Mouse (Mus musculus) stomach, postnatal 0 days (tissue): Measurements from ENCODE around the gene Gm21988. TPM values are rescaled to one million over a fixed set of nuclear protein-coding genes. Genes with fewer than 3 reads are reported as not detected.
A peak's percentile ranks its signal among the peaks of the same experiment; 100 is the strongest.

Experiments
- ATAC-seq: fragments of 200-750 bp; cut with Nextera tagmentation; 2 replicates; pipeline ENCODE4 v1.8.0; 2017; ENCODE audit not compliant: low FRiP score, low TSS enrichment
- DNase-seq: peaks from one replicate; pipeline ENCODE4 v3.0.0-alpha.2; 2016; ENCODE audit warnings: low spot score
- H3K27ac ChIP-seq: fragments of 300-500 bp; sonication (generic); replicated peaks from 2 replicates; pipeline ENCODE4 v1.5.1; 2014; ENCODE audit warnings: mild to moderate bottlenecking, control low read depth
- H3K27me3 ChIP-seq: fragments of 300-500 bp; sonication (generic); 2 replicates; pipeline ENCODE4 v1.6.1; 2014; ENCODE audit warnings: low read length; ENCODE audit not compliant: control insufficient read depth, insufficient read depth
- H3K36me3 ChIP-seq: fragments of 300-500 bp; sonication (generic); 2 replicates; pipeline ENCODE4 v1.6.1; 2014; ENCODE audit warnings: low read length, mixed read lengths; ENCODE audit not compliant: control insufficient read depth, insufficient read depth
- H3K4me1 ChIP-seq: fragments of 300-500 bp; sonication (generic); replicated peaks from 2 replicates; pipeline ENCODE4 v1.6.1; 2014; ENCODE audit warnings: antibody characterized with exemption; ENCODE audit not compliant: control insufficient read depth, insufficient read depth
- H3K4me2 ChIP-seq: fragments of 300-500 bp; sonication (generic); replicated peaks from 2 replicates; pipeline ENCODE4 v1.6.1; 2014; ENCODE audit warnings: low read depth, mild to moderate bottlenecking, control low read depth, moderate library complexity
- H3K4me3 ChIP-seq: fragments of 300-500 bp; sonication (generic); 2 replicates; pipeline ENCODE4 v1.5.1; 2014; ENCODE audit warnings: low read depth, low read length, control low read depth
- H3K9ac ChIP-seq: fragments of 300-500 bp; sonication (generic); 2 replicates; pipeline ENCODE4 v1.6.1; 2014; ENCODE audit warnings: mild to moderate bottlenecking, low read length, control low read depth, mixed read lengths
- H3K9me3 ChIP-seq: fragments of 300-500 bp; sonication (generic); 2 replicates; pipeline ENCODE4 v1.6.1; 2016; ENCODE audit warnings: low read length; ENCODE audit not compliant: control insufficient read depth
- CTCF ChIP-seq: IDR thresholded peaks from 2 replicates; pipeline ENCODE4 v1.5.1; 2016; ENCODE audit warnings: antibody characterized with exemption, low read depth, mild to moderate bottlenecking, moderate library complexity
- EP300 ChIP-seq: optimal IDR thresholded peaks from 2 replicates; pipeline ENCODE3; 2016; ENCODE audit warnings: antibody characterized with exemption
- WGBS: fragments of 180-500 bp; shearing (Covaris S2); extraction: QIAGEN DNeasy Blood & Tissue Kit; methylation state at CpG from one replicate; pipeline ENCODE4 v1.1.7; 2014; 5-methylcytosine and 5-hydroxymethylcytosine counted together
- polyA plus RNA-seq: library from polyadenylated mRNA; unstranded; fragments of >200 nt; fragmentation: Nextera tagmentation; extraction: Ambion mirVana; gene quantifications from 2 replicates; pipeline ENCODE4 v1.2.1, GENCODE M21; 2015

Gm21988 gene
- polyA plus RNA-seq, 1 experiment from 2014 or later, result 10.1 TPM

DNA sequence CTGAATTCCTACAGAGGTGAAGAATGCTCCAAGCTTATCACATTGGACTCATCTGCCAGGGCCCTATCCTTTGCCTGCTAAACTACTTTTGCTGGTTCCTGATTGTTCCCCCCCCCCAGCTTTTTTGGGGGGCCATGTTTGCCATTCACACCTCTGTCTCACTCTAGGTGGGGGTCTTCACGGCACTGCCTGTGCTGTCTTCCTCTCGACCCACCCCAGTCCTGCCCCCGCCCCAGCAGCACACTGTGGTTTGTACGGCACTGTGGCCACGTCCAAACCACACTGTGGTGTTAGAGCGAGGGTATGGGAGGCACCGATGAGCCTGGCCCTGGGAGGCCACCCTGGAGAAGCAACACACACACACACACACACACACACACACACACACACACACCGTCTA lies 5.1 kb downstream of the Gm21988 start:
- ATAC-seq (no peak), DNase-seq (no peak)
- no peak overlapping the region for H3K9ac ChIP-seq
- no peaks in the 10 kb centered on the region; the same call in 1 of the 2 replicates for H3K27me3 ChIP-seq
- H3K27ac ChIP-seq, result no peak overlapping the region; the same call in 1 of the 2 replicates
- H3K4me3 ChIP-seq, result no peak overlapping the region
- no peak for TF ChIP-seq EP300
- no peak for TF ChIP-seq CTCF
- H3K4me1 ChIP-seq, result no peaks in the 10 kb centered on the region
- no peaks in the 10 kb centered on the region for H3K9me3 ChIP-seq
- no peaks in the 10 kb centered on the region for H3K36me3 ChIP-seq
- H3K4me2 ChIP-seq, result no peak overlapping the region
- 81% methylated on average over 8 of the region's 8 CpGs for WGBS

DNA sequence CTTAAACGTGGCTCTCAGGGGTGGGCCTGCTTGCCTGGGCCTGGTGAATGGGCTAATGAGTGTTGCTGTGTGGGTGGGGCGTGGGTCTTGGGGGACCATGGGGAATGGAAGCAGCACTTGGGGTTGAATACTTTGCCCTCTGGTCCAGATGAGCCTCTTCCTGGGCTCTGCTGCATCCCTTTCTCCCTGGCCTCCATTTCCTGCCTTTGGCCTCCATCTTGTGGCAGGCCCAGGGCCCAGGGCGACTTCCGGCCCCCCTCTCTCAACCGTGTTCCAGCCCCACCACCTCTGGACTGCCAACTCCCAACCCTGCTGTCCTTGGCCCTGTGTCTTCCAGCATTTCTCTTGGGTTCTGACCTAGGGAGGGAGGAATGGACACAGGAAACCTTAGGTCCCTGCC lies 5.6 kb downstream of the Gm21988 start:
- no peak for TF ChIP-seq CTCF
- no peak for TF ChIP-seq EP300
- no peak for ATAC-seq
- WGBS, result 67% methylated on average over 5 of the region's 5 CpGs

DNA sequence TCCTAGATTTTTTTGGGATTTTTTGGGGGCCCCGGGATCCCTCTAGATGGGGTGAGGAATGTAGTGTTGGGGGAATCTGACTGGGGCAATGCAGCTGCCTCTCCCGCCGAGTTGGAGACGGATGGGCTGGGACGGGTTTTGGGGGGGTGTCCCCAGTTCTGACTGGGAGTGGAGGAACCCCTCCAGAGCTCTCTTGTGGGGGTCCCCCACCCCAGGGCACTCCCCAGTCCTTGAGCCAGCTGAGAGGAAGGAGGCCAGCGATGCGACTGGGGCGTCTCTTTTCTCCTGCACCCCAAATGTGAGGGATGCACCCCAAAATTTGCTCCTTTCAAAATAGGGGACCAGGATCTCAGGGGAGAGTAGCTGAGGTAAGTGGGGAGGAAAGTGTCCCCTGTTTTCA lies 6.6 kb downstream of the Gm21988 start:
- Histone ChIP-seq H3K27ac (0 out of 2 replicates have a peak overlapping the region, but pooled peaks have one; percentile 41), H3K4me3 (peak overlapping the region; percentile 41; the same call in 1 of the 2 replicates), H3K27me3 (no peaks in the 10 kb centered on the region; the same call in 1 of the 2 replicates), H3K9me3 (no peaks in the 10 kb centered on the region), H3K9ac (peak overlapping the region; percentile 59), H3K4me2 (peak overlapping the region; percentile 55), H3K4me1 (no peaks in the 10 kb centered on the region), H3K36me3 (no peaks in the 10 kb centered on the region)
- DNase-seq (no peak), ATAC-seq (no peak)
- 30% methylated on average over 8 of the region's 8 CpGs for WGBS
- no peak for TF ChIP-seq CTCF
- no peak for TF ChIP-seq EP300

More for the DNA sequence above, 5.6 kb downstream of the Gm21988 start:
- H3K4me1 ChIP-seq, result no peaks in the 10 kb centered on the region
- DNase-seq, result no peak
- no peaks in the 10 kb centered on the region; the same call in 1 of the 2 replicates for H3K27me3 ChIP-seq
- no peak overlapping the region for H3K9ac ChIP-seq
- no peaks in the 10 kb centered on the region for H3K9me3 ChIP-seq
- no peak overlapping the region for H3K4me3 ChIP-seq
- no peak overlapping the region; the same call in 1 of the 2 replicates for H3K4me2 ChIP-seq
- H3K36me3 ChIP-seq, result no peaks in the 10 kb centered on the region
- peak overlapping the region; percentile 18; the same call in 1 of the 2 replicates for H3K27ac ChIP-seq

DNA sequence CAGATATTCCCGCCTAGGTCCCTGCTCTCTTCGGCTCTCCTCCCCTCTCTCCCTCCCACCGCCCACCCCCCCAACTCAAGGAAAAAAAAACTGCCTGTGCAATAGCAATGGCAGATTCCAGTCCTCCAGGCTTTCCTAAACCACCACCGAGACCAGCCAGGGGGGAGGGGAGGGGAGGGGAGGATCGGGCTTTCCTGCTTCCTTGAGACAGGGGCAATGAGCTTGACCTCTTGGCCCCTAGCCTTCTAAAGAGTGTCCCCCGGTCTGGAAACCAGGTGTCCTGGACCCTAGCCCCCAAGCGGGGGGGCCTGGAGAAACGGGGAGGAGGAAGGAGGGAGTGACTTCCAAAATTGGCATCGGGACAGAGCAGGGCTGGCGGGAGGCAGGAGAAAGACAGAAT lies 7.1 kb downstream of the Gm21988 start:
- TF ChIP-seq EP300 (no peak), CTCF (no peak)
- no peaks in the 10 kb centered on the region for H3K9me3 ChIP-seq
- H3K27me3 ChIP-seq, result no peaks in the 10 kb centered on the region; the same call in 1 of the 2 replicates
- DNase-seq (no peak), ATAC-seq (no peak)
- H3K27ac ChIP-seq, result peak overlapping the region; percentile 41; the same call in 1 of the 2 replicates
- H3K4me1 ChIP-seq, result no peaks in the 10 kb centered on the region
- peak overlapping the region; percentile 41 for H3K4me3 ChIP-seq
- WGBS, result 7% methylated on average over 9 of the region's 10 CpGs
- no peaks in the 10 kb centered on the region for H3K36me3 ChIP-seq
- peak overlapping the region; percentile 55 for H3K4me2 ChIP-seq
- peak overlapping the region; percentile 59 for H3K9ac ChIP-seq

DNA sequence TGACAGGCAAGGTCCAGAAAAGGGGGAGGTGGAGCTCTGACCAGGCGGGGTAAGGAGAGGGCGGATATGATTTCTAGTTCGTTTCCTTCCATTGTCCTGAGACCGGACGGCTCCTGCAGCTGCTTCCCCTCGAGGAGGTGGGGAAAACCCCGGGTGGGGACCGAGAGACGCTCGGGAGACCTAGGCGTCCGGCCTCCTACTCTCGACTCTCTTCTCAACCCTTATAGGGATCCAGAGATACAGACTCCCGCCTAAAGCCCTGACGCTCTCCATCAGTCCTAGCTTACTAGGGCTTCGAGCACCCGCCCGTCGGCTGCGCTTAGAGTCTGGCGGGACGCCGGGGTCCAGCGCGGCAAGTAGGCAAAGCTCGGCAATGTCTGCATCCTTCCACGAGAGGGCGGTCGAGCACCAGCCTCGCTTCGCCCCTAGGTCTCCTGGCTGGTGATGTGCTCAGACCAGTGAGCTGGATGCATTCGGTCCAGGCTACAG lies 9.3 kb downstream of the Gm21988 start:
- no peaks in the 10 kb centered on the region; the same call in 1 of the 2 replicates for H3K4me1 ChIP-seq
- WGBS, result under 1% methylated on average over 32 of the region's 32 CpGs
- no peaks in the 10 kb centered on the region for H3K36me3 ChIP-seq
- TF ChIP-seq CTCF (peak; percentile 98), EP300 (no peak)
- H3K9ac ChIP-seq, result peak overlapping the region; percentile 27; the same call in 1 of the 2 replicates
- no peaks in the 10 kb centered on the region; the same call in 1 of the 2 replicates for H3K27me3 ChIP-seq
- DNase-seq (peak; percentile 88), ATAC-seq (peak; percentile 68)
- peak overlapping the region; percentile 39 for H3K4me3 ChIP-seq
- H3K4me2 ChIP-seq, result peak overlapping the region; percentile 48
- H3K9me3 ChIP-seq, result no peaks in the 10 kb centered on the region
- H3K27ac ChIP-seq, result peak overlapping the region; percentile 70

DNA sequence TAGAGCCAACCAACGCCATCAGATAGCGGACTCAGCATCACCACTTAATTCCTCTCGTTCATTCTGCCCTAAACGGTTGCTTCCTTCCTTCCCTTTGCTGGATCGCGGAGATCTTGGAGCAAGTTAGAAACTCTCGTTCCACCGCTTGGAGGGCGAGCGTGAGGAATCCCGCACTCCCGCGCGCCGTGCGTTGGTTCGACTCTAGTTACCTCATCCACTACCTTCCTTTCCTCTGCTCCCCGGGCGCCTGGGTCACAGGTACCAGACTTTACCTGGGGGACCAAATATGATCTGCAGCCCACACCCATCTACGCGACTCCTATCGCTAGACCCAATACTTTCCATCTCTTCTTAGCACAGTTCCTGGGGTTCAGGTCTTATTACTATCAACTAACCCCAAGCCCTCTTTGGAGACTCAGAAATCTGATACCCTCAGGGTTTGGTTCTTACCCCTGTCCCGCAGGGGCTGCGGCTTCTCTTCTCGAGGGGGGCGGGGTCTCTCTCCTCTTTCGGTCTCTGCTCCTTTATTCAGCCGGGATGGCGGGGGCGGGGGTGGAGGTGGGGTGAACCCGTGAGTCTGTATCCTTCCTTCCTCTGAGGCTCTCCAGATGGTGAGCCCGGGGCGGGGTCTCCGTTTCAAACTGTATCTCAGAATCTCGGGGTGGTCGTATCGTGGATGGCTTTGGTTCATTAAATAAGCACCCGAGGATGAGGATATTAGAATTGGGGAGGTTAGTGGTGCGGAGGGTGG lies 10.2 kb downstream of the Gm21988 start, which contains the start of gene Bcl6b:
TSS of gene Bcl6b (minus strand) at position 539 of the 751 bp plus-strand sequence.
- Histone ChIP-seq H3K27me3 (no peaks in the 10 kb centered on the region; the same call in 1 of the 2 replicates), H3K4me1 (no peaks in the 10 kb centered on the region; the same call in 1 of the 2 replicates), H3K9ac (peak within 1 kb of the TSS; percentile 43; the same call in 1 of the 2 replicates), H3K36me3 (no peaks in the 10 kb centered on the region), H3K4me2 (peak within 1 kb of the TSS; percentile 48), H3K27ac (peak within 1 kb of the TSS; percentile 70), H3K9me3 (no peaks in the 10 kb centered on the region), H3K4me3 (peak within 1 kb of the TSS; percentile 39)
- WGBS, result 2% methylated on average over 39 of the region's 39 CpGs
- DNase-seq (no peak), ATAC-seq (no peak)
- TF ChIP-seq EP300, result no peak
- no peak for TF ChIP-seq CTCF
